Mouse (Mus musculus): ENCODE measurements at regions not wholly inside any gene's neighbourhood (a gene's known extent, or its start where the extent isn't known, plus 50 kb on each side); places are given as distances from the start of the nearest gene placed in this dataset.

GRCm38 (mm10) chr9:5623396-5623795, 278.2 kb downstream of the Casp12 start:
- TF ChIP-seq GATA1 (IDR thresholded peaks at IDR 0.05; ENCODE audit: low read depth, low read length): no peak
- no peak for TF ChIP-seq MAZ (IDR thresholded peaks at IDR 0.05; ENCODE audit: low read depth, low read length)
- TF ChIP-seq GABPA (IDR thresholded peaks at IDR 0.05; ENCODE audit: low read depth, low read length): no peak
- TF ChIP-seq MAFK (IDR thresholded peaks at IDR 0.05; ENCODE audit: borderline replicate concordance, low read depth, low read length): no peak
- no peak for TF ChIP-seq TBP (IDR thresholded peaks at IDR 0.05; ENCODE audit: low read depth, low read length)
- no peak for TF ChIP-seq SMC3 (IDR thresholded peaks at IDR 0.05; ENCODE audit: low read depth, low read length)
- TF ChIP-seq CHD2 (IDR thresholded peaks at IDR 0.05; ENCODE audit: low read length): no peak
- TF ChIP-seq NRF1 (IDR thresholded peaks at IDR 0.05; ENCODE audit: insufficient read depth, low read depth, low read length, poor library complexity, severe bottlenecking): no peak
- TF ChIP-seq MXI1 (IDR thresholded peaks at IDR 0.05; ENCODE audit: low read depth, low read length): no peak
- no peak for TF ChIP-seq ZKSCAN1 (IDR thresholded peaks at IDR 0.05; ENCODE audit: low read depth, low read length)
- no peak for TF ChIP-seq ETS1 (IDR thresholded peaks at IDR 0.05; ENCODE audit: low read depth, low read length)
- no peak for TF ChIP-seq TAL1 (IDR thresholded peaks at IDR 0.05; ENCODE audit: low read length)
- TF ChIP-seq KAT2A (conservative IDR thresholded peaks at IDR 0.05; ENCODE audit: low read depth, low read length): no peak
- no peak for TF ChIP-seq USF2 (IDR thresholded peaks at IDR 0.05; ENCODE audit: borderline replicate concordance in 1 of 2, insufficient read depth in 1 of 2, low read depth in 1 of 2, low read length in 2 of 2)
- TF ChIP-seq RAD21 (IDR thresholded peaks at IDR 0.05; ENCODE audit: low read depth, low read length): no peak
- no peak for TF ChIP-seq USF1 (IDR thresholded peaks at IDR 0.05; ENCODE audit: low read depth, low read length)
- no peak for TF ChIP-seq ELF1 (IDR thresholded peaks at IDR 0.05; ENCODE audit: low read depth, low read length)
- no peak for TF ChIP-seq EP300 (IDR thresholded peaks at IDR 0.05; ENCODE audit: low read depth in 1 of 2, low read length in 2 of 2)
- Histone ChIP-seq H3K4me1 (ENCODE audit: control insufficient read depth in 1 of 2, insufficient read depth in 2 of 2, low read length in 2 of 2) (no peaks in the 10 kb centered on the region), H3K4me3 (ENCODE audit: control insufficient read depth in 1 of 2, insufficient read depth in 1 of 2, low read depth in 2 of 2, low read length in 2 of 2) (no peak overlapping the region), H3K9ac (ENCODE audit: control insufficient read depth, low read depth, low read length, poor library complexity, severe bottlenecking) (no peak overlapping the region), H3K27me3 (ENCODE audit: control insufficient read depth in 1 of 2, insufficient read depth in 2 of 2, low read length in 2 of 2) (no peaks in the 10 kb centered on the region), H3K36me3 (ENCODE audit: control insufficient read depth in 1 of 2, insufficient read depth in 2 of 2, low read length in 2 of 2) (no peaks in the 10 kb centered on the region), H3K79me2 (ENCODE audit: control insufficient read depth, insufficient read depth, low read length, poor library complexity) (no peaks in the 10 kb centered on the region), H3K9me3 (replicated peaks; ENCODE audit: insufficient read depth, low read length) (no peaks in the 10 kb centered on the region), H3K27ac (ENCODE audit: control insufficient read depth, low read depth, low read length) (no peak overlapping the region)
- DNase-seq (ENCODE audit: low read depth, low spot score): no peak

GRCm38 (mm10) chr9:5627521-5627920, 282.3 kb downstream of the Casp12 start:
- H3K36me3 ChIP-seq (ENCODE audit: control insufficient read depth in 1 of 2, insufficient read depth in 2 of 2, low read length in 2 of 2): no peaks in the 10 kb centered on the region
- no peak overlapping the region for H3K27ac ChIP-seq (ENCODE audit: control insufficient read depth, low read depth, low read length)
- no peak overlapping the region for H3K4me3 ChIP-seq (ENCODE audit: control insufficient read depth in 1 of 2, insufficient read depth in 1 of 2, low read depth in 2 of 2, low read length in 2 of 2)
- no peaks in the 10 kb centered on the region for H3K79me2 ChIP-seq (ENCODE audit: control insufficient read depth, insufficient read depth, low read length, poor library complexity)
- DNase-seq (ENCODE audit: low read depth, low spot score): no peak
- no peak overlapping the region for H3K9ac ChIP-seq (ENCODE audit: control insufficient read depth, low read depth, low read length, poor library complexity, severe bottlenecking)
- H3K27me3 ChIP-seq (ENCODE audit: control insufficient read depth in 1 of 2, insufficient read depth in 2 of 2, low read length in 2 of 2): no peaks in the 10 kb centered on the region
- H3K4me1 ChIP-seq (ENCODE audit: control insufficient read depth in 1 of 2, insufficient read depth in 2 of 2, low read length in 2 of 2): no peaks in the 10 kb centered on the region
- no peaks in the 10 kb centered on the region for H3K9me3 ChIP-seq (replicated peaks; ENCODE audit: insufficient read depth, low read length)
- TF ChIP-seq CHD2 (IDR thresholded peaks at IDR 0.05; ENCODE audit: low read length) (no peak), UBTF (IDR thresholded peaks at IDR 0.05; ENCODE audit: borderline replicate concordance, insufficient read depth, low read depth, low read length) (no peak), E2F4 (IDR thresholded peaks at IDR 0.05; ENCODE audit: borderline replicate concordance, low read depth, low read length) (no peak), SIN3A (IDR thresholded peaks at IDR 0.05; ENCODE audit: low read length) (no peak), ETS1 (IDR thresholded peaks at IDR 0.05; ENCODE audit: low read depth, low read length) (no peak), MYB (IDR thresholded peaks at IDR 0.05; ENCODE audit: low read depth, low read length) (no peak), HCFC1 (IDR thresholded peaks at IDR 0.05; ENCODE audit: low read depth, low read length) (no peak), MYC (IDR thresholded peaks at IDR 0.05; ENCODE audit: low read depth, low read length) (no peak), RCOR1 (IDR thresholded peaks at IDR 0.05; ENCODE audit: low read depth, low read length) (no peak), RAD21 (IDR thresholded peaks at IDR 0.05; ENCODE audit: low read depth, low read length) (no peak), GATA1 (IDR thresholded peaks at IDR 0.05; ENCODE audit: low read depth, low read length) (no peak), NELFE (IDR thresholded peaks at IDR 0.05; ENCODE audit: low read depth, low read length) (no peak), TBP (IDR thresholded peaks at IDR 0.05; ENCODE audit: low read depth, low read length) (no peak), ZNF384 (IDR thresholded peaks at IDR 0.05; ENCODE audit: low read depth, low read length) (no peak), TCF12 (IDR thresholded peaks at IDR 0.05; ENCODE audit: low read depth, low read length) (no peak)
